Mouse (Mus musculus): ENCODE measurements around the gene Apobec2. TPM values are rescaled to one million over a fixed set of nuclear protein-coding genes. Genes with fewer than 3 reads are reported as not detected.

Gene Apobec2
- total RNA-seq, 1 experiment: 5.6 TPM

DNA sequence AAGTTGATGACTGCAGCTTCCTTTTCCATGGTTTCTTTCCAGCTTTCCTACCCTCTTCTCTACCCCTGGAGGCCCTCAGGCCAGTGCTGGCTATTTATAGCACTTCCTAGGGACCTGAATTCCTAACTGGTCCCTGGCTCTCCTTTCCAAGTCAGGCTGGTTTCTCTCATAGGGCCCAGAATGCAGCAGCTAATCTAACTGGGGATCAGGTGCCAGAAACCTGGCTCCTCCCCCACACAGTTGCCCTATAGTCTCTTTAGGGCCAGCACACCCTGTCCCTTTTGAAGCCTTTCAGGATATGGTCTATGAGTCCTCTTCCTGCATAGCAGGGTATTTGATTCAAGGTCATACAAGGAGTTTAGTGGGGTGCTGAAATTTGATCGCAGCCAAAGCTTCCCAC, 3.8 kb upstream of the Apobec2 start:
- H3K36me3 ChIP-seq (ENCODE audit: control insufficient read depth, insufficient read depth, low read length, poor library complexity, severe bottlenecking): no peaks in the 10 kb centered on the region
- no peak overlapping the region for H3K27ac ChIP-seq (ENCODE audit: insufficient read depth, low read depth, low read length, poor library complexity, severe bottlenecking)
- H3K9me3 ChIP-seq (ENCODE audit: control insufficient read depth, insufficient read depth, low read depth, low read length): no peaks in the 10 kb centered on the region
- H3K4me3 ChIP-seq (ENCODE audit: insufficient read depth in 1 of 2, low read depth in 1 of 2, low read length in 2 of 2, poor library complexity in 1 of 2, severe bottlenecking in 1 of 2): no peak overlapping the region
- in situ Hi-C loops (cut with MboI; ENCODE audit: low sequenced_read_pairs in 2 of 2, unreplicated experiment in 2 of 2): no loop called here
- TF ChIP-seq ZNF384 (IDR thresholded peaks at IDR 0.05; ENCODE audit: low read depth, low read length): no peak
- no peak for TF ChIP-seq ZC3H11A (IDR thresholded peaks at IDR 0.05; ENCODE audit: borderline replicate concordance, low read depth, low read length)
- no peak for TF ChIP-seq HCFC1 (IDR thresholded peaks at IDR 0.05; ENCODE audit: borderline replicate concordance, insufficient read depth, low read length)
- TF ChIP-seq MAFK (IDR thresholded peaks at IDR 0.05; ENCODE audit: insufficient read depth, low read depth, low read length): no peak
- no peak for TF ChIP-seq CHD2 (IDR thresholded peaks at IDR 0.05; ENCODE audit: low read depth, low read length)
- no peak overlapping the region for H3K9ac ChIP-seq (ENCODE audit: insufficient read depth, low read depth, low read length, poor library complexity, severe bottlenecking)
- DNase-seq (ENCODE audit: low read depth, low spot score): no peak
- peaks cover 15 to 34% of the 10 kb centered on the region in 2 experiments for H3K4me1 ChIP-seq (ENCODE audit: control insufficient read depth in 2 of 2, insufficient read depth in 2 of 2, low read length in 2 of 2, poor library complexity in 1 of 2)

DNA sequence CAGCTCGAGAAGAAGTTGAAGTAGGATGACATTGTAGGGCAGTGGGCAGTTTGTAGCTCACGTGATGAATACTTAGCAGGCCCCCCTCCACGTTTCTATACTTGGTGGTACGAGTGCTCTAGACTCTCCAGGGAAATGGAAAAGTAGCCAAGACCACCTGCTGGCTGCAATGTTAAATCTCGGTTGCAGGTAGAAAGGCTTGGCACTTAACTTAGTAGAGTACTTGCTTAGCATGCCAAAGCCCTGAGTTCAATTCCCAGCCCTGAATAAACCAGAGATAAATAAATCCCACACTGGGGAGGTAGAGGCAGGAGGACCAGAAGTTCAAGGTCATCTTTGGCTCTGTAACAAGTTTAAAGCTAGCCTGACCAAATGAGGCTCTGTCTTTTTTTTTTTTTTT, 1.7 kb upstream of the Apobec2 start:
- Histone ChIP-seq H3K4me3 (ENCODE audit: insufficient read depth in 1 of 2, low read depth in 1 of 2, low read length in 2 of 2, poor library complexity in 1 of 2, severe bottlenecking in 1 of 2) (no peak overlapping the region), H3K4me1 (ENCODE audit: control insufficient read depth in 2 of 2, insufficient read depth in 2 of 2, low read length in 2 of 2, poor library complexity in 1 of 2) (peaks cover 18 to 46% of the 10 kb centered on the region in 2 experiments), H3K36me3 (ENCODE audit: control insufficient read depth, insufficient read depth, low read length, poor library complexity, severe bottlenecking) (no peaks in the 10 kb centered on the region), H3K9me3 (ENCODE audit: control insufficient read depth, insufficient read depth, low read depth, low read length) (no peaks in the 10 kb centered on the region), H3K27ac (ENCODE audit: insufficient read depth, low read depth, low read length, poor library complexity, severe bottlenecking) (no peak overlapping the region; the same call in 1 of the 2 replicates), H3K9ac (ENCODE audit: insufficient read depth, low read depth, low read length, poor library complexity, severe bottlenecking) (no peak overlapping the region)
- in situ Hi-C loops (cut with MboI; ENCODE audit: low sequenced_read_pairs in 2 of 2, unreplicated experiment in 2 of 2): no loop called here
- TF ChIP-seq ZC3H11A (IDR thresholded peaks at IDR 0.05; ENCODE audit: borderline replicate concordance, low read depth, low read length) (no peak), HCFC1 (IDR thresholded peaks at IDR 0.05; ENCODE audit: borderline replicate concordance, insufficient read depth, low read length) (no peak), ZNF384 (IDR thresholded peaks at IDR 0.05; ENCODE audit: low read depth, low read length) (no peak), MAFK (IDR thresholded peaks at IDR 0.05; ENCODE audit: insufficient read depth, low read depth, low read length) (no peak), CHD2 (IDR thresholded peaks at IDR 0.05; ENCODE audit: low read depth, low read length) (no peak)
- no peak for DNase-seq (ENCODE audit: low read depth, low spot score)

DNA sequence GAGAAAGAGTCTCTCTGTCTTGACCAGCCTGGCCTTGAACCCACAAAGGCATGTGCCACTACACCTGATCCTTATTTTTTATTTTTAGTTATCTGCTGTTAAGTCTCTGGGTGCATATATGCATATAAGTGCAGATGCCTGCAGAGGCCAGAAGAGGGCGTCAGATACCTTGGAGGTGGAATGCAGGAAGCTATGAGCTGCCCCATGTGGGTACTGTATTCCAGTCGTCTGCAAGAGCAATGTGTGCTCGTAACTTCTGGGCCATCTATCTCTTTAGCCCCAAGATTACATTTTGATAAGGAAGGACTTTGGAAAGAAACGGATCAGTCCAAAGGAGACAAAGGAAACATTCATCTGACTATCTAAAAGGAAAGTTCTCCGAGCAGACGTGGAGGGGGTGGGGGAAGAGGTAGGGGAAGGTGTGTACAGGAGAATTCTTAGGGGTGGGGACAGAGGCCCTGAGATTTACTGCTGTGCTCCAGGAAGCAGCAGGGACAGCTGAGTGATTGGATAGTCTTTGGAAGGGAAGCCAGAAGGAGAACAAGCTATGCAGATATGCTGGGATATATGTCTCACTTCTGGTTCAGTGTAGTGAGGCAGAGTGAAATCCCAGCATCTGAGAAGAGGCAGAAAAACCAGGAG, 1.1 kb upstream of the Apobec2 start:
- Histone ChIP-seq H3K4me1 (ENCODE audit: control insufficient read depth in 2 of 2, insufficient read depth in 2 of 2, low read length in 2 of 2, poor library complexity in 1 of 2) (peaks cover 18 to 49% of the 10 kb centered on the region in 2 experiments), H3K9ac (ENCODE audit: insufficient read depth, low read depth, low read length, poor library complexity, severe bottlenecking) (no peak overlapping the region), H3K27ac (ENCODE audit: insufficient read depth, low read depth, low read length, poor library complexity, severe bottlenecking) (peak overlapping the region; percentile 19; the same call in 1 of the 2 replicates), H3K4me3 (ENCODE audit: insufficient read depth in 1 of 2, low read depth in 1 of 2, low read length in 2 of 2, poor library complexity in 1 of 2, severe bottlenecking in 1 of 2) (no peak overlapping the region), H3K9me3 (ENCODE audit: control insufficient read depth, insufficient read depth, low read depth, low read length) (no peaks in the 10 kb centered on the region), H3K36me3 (ENCODE audit: control insufficient read depth, insufficient read depth, low read length, poor library complexity, severe bottlenecking) (no peaks in the 10 kb centered on the region)
- in situ Hi-C loops (cut with MboI; ENCODE audit: low sequenced_read_pairs in 2 of 2, unreplicated experiment in 2 of 2): no loop called here
- TF ChIP-seq HCFC1 (IDR thresholded peaks at IDR 0.05; ENCODE audit: borderline replicate concordance, insufficient read depth, low read length): no peak
- no peak for DNase-seq (ENCODE audit: low read depth, low spot score)

DNA sequence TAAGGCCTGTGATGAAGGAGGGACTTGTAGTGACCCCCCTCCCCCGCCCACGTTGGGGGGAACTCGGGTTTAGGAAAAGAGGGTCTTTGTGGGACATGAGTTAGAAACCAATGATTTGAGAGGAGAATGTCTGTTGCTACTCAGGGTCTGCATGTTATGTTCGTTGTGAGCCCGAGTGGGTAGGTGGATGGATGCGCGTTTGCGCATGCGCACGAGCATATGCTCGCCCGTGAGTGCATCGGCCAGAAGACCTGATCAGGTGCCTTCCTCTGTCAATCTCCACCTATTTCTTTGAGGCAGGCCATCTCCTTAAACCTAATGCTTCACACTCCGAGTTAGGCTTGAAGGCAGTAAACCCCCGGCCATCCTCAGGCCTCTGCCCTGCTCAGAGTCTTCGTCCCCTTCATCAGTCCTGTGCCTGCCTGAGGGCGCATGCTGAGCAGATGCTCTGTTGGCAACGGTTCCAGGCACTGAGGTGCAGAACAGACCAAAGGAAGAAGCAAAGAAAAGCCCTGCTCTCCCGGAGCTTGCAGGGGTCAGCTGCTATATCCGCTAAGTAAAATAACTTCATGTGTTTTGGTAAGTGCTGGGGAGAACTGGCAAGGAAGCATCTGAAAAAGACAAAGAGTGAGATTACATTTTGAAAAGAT, 401 bp upstream of the Apobec2 start:
- no peaks in the 10 kb centered on the region for H3K36me3 ChIP-seq (ENCODE audit: control insufficient read depth, insufficient read depth, low read length, poor library complexity, severe bottlenecking)
- TF ChIP-seq ZC3H11A (IDR thresholded peaks at IDR 0.05; ENCODE audit: borderline replicate concordance, low read depth, low read length) (no peak), HCFC1 (IDR thresholded peaks at IDR 0.05; ENCODE audit: borderline replicate concordance, insufficient read depth, low read length) (no peak), MAFK (IDR thresholded peaks at IDR 0.05; ENCODE audit: insufficient read depth, low read depth, low read length) (no peak), CHD2 (IDR thresholded peaks at IDR 0.05; ENCODE audit: low read depth, low read length) (no peak), ZNF384 (IDR thresholded peaks at IDR 0.05; ENCODE audit: low read depth, low read length) (no peak)
- no peak overlapping the region for H3K4me3 ChIP-seq (ENCODE audit: insufficient read depth in 1 of 2, low read depth in 1 of 2, low read length in 2 of 2, poor library complexity in 1 of 2, severe bottlenecking in 1 of 2)
- no peaks in the 10 kb centered on the region for H3K9me3 ChIP-seq (ENCODE audit: control insufficient read depth, insufficient read depth, low read depth, low read length)
- in situ Hi-C loops (cut with MboI; ENCODE audit: low sequenced_read_pairs in 2 of 2, unreplicated experiment in 2 of 2): no loop called here
- peaks cover 18 to 54% of the 10 kb centered on the region in 2 experiments for H3K4me1 ChIP-seq (ENCODE audit: control insufficient read depth in 2 of 2, insufficient read depth in 2 of 2, low read length in 2 of 2, poor library complexity in 1 of 2)
- H3K27ac ChIP-seq (ENCODE audit: insufficient read depth, low read depth, low read length, poor library complexity, severe bottlenecking): no peak overlapping the region; the same call in 1 of the 2 replicates
- H3K9ac ChIP-seq (ENCODE audit: insufficient read depth, low read depth, low read length, poor library complexity, severe bottlenecking): peak overlapping the region; percentile 40; the same call in 1 of the 2 replicates
- no peak for DNase-seq (ENCODE audit: low read depth, low spot score)

All from ES-E14 (cell line).